Mouse (Mus musculus) intestine, embryonic 14.5 days (tissue): ENCODE results near the gene Qprt. TPM values are rescaled to one million over a fixed set of nuclear protein-coding genes. Genes with fewer than 3 reads are reported as not detected.
"Not testable (repeated sequence)": the region's sequence is repeated elsewhere in the genome, so short reads cannot be mapped to it uniquely, and the experiment has no call there.

Source experiments
- ATAC-seq: fragments of 200-750 bp; cut with Nextera tagmentation; replicated peaks from 2 replicates; pipeline ENCODE4 v1.8.0; 2017; ENCODE audit warnings: low read depth, moderate number of reproducible peaks, moderate TSS enrichment, moderate library complexity; ENCODE audit not compliant: low FRiP score, low TSS enrichment
- DNase-seq: peaks from one replicate; pipeline ENCODE4 v3.0.0-alpha.2; 2018; ENCODE audit warnings: low spot score
- H3K27ac ChIP-seq: fragments of 300-500 bp; sonication (generic); 2 replicates; pipeline ENCODE4 v1.5.1; 2014; ENCODE audit warnings: low read depth, mild to moderate bottlenecking, control low read depth
- H3K27me3 ChIP-seq: fragments of 300-500 bp; sonication (generic); replicated peaks from 2 replicates; pipeline ENCODE4 v1.6.1; 2014; ENCODE audit warnings: low read length, control low read depth; ENCODE audit not compliant: control insufficient read depth, insufficient read depth
- H3K36me3 ChIP-seq: fragments of 300-500 bp; sonication (generic); 2 replicates; pipeline ENCODE4 v1.6.1; 2014; ENCODE audit warnings: low read length, control low read depth; ENCODE audit not compliant: control insufficient read depth, insufficient read depth
- H3K4me1 ChIP-seq: fragments of 300-500 bp; sonication (generic); replicated peaks from 2 replicates; pipeline ENCODE4 v1.6.1; 2014; ENCODE audit warnings: low read length, control low read depth, mixed read lengths; ENCODE audit not compliant: control insufficient read depth, insufficient read depth
- H3K4me2 ChIP-seq: fragments of 300-500 bp; sonication (generic); 2 replicates; pipeline ENCODE4 v1.6.1; 2014; ENCODE audit warnings: low read length
- H3K4me3 ChIP-seq: fragments of 300-500 bp; sonication (generic); 2 replicates; pipeline ENCODE4 v1.5.1; 2014; ENCODE audit warnings: low read depth, low read length, control low read depth, mixed read lengths
- H3K9ac ChIP-seq: fragments of 300-500 bp; sonication (generic); 2 replicates; pipeline ENCODE4 v1.6.1; 2014; ENCODE audit warnings: mild to moderate bottlenecking, low read length
- H3K9me3 ChIP-seq: fragments of 300-500 bp; sonication (generic); 2 replicates; pipeline ENCODE4 v1.6.1; 2016; ENCODE audit warnings: low read length, control low read depth; ENCODE audit not compliant: control insufficient read depth
- WGBS: fragments of 180-500 bp; shearing (Covaris S2); extraction: QIAGEN DNeasy Blood & Tissue Kit; methylation state at CpG from one replicate; pipeline ENCODE4 v1.1.7; 2014; 5-methylcytosine and 5-hydroxymethylcytosine counted together
- polyA plus RNA-seq: library from polyadenylated mRNA; unstranded; fragments of >200 nt; fragmentation: Nextera tagmentation; extraction: Ambion mirVana; gene quantifications from 2 replicates; pipeline ENCODE4 v1.2.1, GENCODE M21; 2014

Qprt gene
- polyA plus RNA-seq, 1 experiment from 2014 or later, result 2.9 TPM

DNA sequence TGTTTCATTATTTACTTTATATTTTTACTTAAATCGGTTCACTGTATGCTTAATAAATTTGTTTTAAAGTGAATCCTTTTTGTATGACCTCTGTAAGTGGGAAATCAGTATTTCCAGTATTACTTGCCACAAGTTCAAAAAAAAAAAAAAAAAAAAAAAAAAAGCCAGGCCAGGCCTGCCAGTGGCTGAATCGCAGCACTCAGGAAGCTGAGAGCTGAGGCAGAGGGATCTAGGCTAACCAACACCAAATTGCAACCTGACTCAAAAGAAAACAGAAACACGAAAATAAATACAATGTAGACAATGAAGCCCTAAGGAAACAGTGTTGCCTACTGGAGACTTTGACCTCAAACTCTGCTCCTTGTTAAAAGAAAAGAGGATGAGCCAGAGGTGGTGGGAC, 28.1 kb downstream of the Qprt start:
- no peak overlapping the region for H3K4me3 ChIP-seq
- no peaks in the 10 kb centered on the region for H3K9me3 ChIP-seq
- no peak for ATAC-seq
- no peak overlapping the region for H3K4me2 ChIP-seq
- no peaks in the 10 kb centered on the region for H3K27me3 ChIP-seq
- no peak overlapping the region for H3K27ac ChIP-seq
- 59% methylated on average over 3 of the region's 3 CpGs for WGBS
- no peak overlapping the region for H3K9ac ChIP-seq
- peaks cover 13% of the 10 kb centered on the region for H3K4me1 ChIP-seq
- H3K36me3 ChIP-seq, result no peaks in the 10 kb centered on the region
- no peak for DNase-seq

DNA sequence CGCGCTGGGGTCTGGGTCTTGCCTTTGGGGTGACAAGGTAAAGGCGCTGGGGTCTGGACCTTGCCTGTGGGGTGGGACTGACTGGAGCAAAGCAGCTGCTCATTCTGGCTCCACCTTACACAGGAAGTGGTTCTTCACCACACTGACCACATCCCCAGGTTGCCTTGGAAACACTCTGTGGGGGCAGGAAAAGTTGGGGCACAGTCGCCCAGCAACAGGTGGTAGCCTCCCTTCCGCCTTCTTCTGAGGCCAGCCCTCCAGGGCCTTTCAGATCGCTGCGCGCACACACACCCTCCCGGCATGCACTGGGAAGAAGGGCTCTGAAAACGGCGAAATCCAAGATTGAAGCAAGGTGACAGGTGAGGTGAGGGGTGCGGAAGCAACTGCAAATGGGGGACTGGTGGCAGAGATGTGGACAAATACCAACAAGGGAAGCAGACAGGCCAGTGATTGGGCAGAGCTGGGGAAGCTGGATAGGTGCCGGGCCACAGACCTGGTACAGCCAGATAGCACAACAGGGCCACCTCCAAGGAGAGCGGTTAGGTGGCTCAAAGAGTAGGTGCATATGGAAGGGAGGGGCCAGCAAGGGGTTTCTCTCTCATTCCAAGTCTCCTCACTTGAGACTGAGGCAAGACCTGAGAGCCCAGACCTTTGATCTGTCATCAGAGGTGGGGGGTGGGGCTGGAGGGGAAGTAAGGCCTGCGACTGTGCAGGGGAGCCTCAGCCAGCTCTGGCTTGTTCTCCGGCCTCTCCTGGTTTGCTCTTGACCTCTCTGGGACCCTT, 30.7 kb downstream of the Qprt start, which contains the start of gene AI467606:
AI467606 (plus strand) TSS at position 246 of the 783 bp plus-strand sequence.
- WGBS, result 54% methylated on average over 16 of the region's 16 CpGs
- Histone ChIP-seq H3K4me1 (peaks cover 14% of the 10 kb centered on the region), H3K9ac (no peak within 1 kb of the TSS), H3K36me3 (no peaks in the 10 kb centered on the region), H3K9me3 (no peaks in the 10 kb centered on the region), H3K27ac (no peak within 1 kb of the TSS), H3K4me2 (peak within 1 kb of the TSS; percentile 7; the same call in 1 of the 2 replicates), H3K4me3 (no peak within 1 kb of the TSS), H3K27me3 (no peaks in the 10 kb centered on the region)
- ATAC-seq (peak; percentile 73), DNase-seq (no peak)

GRCm38 (mm10) chr7:127090154-127091113, 31.6 kb downstream of the Qprt start:
- 88% methylated on average over 20 of the region's 20 CpGs for WGBS
- H3K36me3 ChIP-seq, result no peaks in the 10 kb centered on the region
- no peaks in the 10 kb centered on the region for H3K9me3 ChIP-seq
- H3K27me3 ChIP-seq, result no peaks in the 10 kb centered on the region
- ATAC-seq (no peak), DNase-seq (no peak)
- no peak overlapping the region for H3K27ac ChIP-seq
- H3K4me2 ChIP-seq, result no peak overlapping the region
- peaks cover 14% of the 10 kb centered on the region for H3K4me1 ChIP-seq
- H3K4me3 ChIP-seq, result no peak overlapping the region
- H3K9ac ChIP-seq, result no peak overlapping the region

- H3K36me3 ChIP-seq, result no peaks in the 10 kb centered on the region
- peak overlapping the region; percentile 20; the same call in 1 of the 2 replicates for H3K9ac ChIP-seq
- no peak overlapping the region for H3K27ac ChIP-seq
- no peak overlapping the region for H3K4me3 ChIP-seq
- H3K4me2 ChIP-seq, result peak overlapping the region; percentile 38
- WGBS, result 24% methylated on average over 27 of the region's 27 CpGs
- no peaks in the 10 kb centered on the region for H3K27me3 ChIP-seq
- ATAC-seq (no peak), DNase-seq (no peak)
- H3K4me1 ChIP-seq, result peaks cover 14% of the 10 kb centered on the region
- no peaks in the 10 kb centered on the region for H3K9me3 ChIP-seq
Measured at GRCm38 (mm10) chr7:127088901-127089845, 32.9 kb downstream of the Qprt start.

- ATAC-seq (no peak), DNase-seq (no peak)
- no peaks in the 10 kb centered on the region for H3K36me3 ChIP-seq
- WGBS, result 89% methylated on average over 3 of the region's 3 CpGs
- H3K9me3 ChIP-seq, result no peaks in the 10 kb centered on the region
- H3K9ac ChIP-seq, result no peak overlapping the region
- H3K4me2 ChIP-seq, result no peak overlapping the region
- H3K4me1 ChIP-seq, result peaks cover 14% of the 10 kb centered on the region
- no peak overlapping the region for H3K27ac ChIP-seq
- no peak overlapping the region for H3K4me3 ChIP-seq
- H3K27me3 ChIP-seq, result no peaks in the 10 kb centered on the region
Measured at GRCm38 (mm10) chr7:127088083-127088482, 33.9 kb downstream of the Qprt start.

DNA sequence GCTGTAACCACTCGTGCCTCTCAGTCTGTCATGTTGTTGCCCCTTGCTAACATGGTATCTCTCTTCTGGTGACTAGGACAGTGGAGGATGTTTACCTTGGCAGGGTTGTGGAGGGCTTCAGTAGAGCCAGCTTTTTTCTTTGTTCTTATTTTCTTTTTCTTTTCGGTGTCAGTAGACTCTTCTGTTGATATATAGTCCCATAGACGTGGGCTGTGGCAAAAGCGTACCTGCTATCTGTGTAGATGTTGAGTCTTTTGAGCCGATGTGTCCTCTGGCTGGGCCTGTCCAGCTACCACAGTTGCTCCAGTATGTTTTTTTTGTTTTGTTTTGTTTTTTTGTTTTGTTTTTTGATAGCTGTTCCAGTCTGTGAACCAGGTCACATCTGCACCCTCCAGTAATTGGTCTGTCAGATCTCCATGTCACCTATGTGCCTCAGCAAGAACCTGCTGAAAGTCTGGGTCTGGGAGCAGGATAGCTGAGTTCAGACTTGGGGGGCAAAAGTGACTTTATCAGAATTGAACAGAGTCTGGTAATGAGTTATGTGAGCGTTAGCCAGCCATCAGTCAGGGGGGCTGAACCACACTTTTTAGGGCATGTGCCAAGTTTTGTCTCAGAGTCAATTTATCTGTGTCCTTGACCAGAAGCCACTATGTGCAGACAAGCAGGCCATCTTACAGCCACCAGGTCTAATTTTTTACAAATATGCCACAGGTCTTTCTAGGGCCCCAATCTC, 34.6 kb downstream of the Qprt start, which contains the start of gene Zg16:
Zg16 (minus strand) TSS at position 51 of the 733 bp plus-strand sequence.
- 75% methylated on average over 6 of the region's 6 CpGs for WGBS
- DNase-seq, H3K9me3 ChIP-seq, H3K4me2 ChIP-seq, ATAC-seq, H3K4me3 ChIP-seq, H3K36me3 ChIP-seq, H3K27ac ChIP-seq, H3K27me3 ChIP-seq, H3K9ac ChIP-seq: not testable (repeated sequence)
- peaks cover 14% of the 10 kb centered on the region for H3K4me1 ChIP-seq

DNA sequence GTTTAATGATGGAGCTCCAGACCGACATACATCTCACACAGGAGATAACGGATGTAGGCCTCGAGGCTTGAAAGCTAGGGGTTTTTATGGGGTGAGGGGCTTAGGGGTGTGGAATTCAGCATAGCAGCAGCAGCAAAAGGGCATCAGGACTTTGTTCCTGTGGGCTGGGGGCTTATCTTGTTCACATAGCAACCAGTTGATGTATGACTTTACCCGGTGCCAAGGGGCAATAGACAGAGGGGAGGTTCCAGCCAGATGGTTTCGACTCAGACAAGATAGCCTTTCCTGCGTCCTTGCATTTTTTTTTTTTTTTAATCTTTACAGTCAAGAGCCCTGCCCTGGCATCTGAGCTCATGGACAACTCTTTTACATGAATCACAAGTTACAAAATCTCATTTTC, 36.3 kb downstream of the Qprt start:
- WGBS, result 43% methylated on average over 6 of the region's 6 CpGs

More for the DNA sequence above, 36.3 kb downstream of the Qprt start:
- H3K4me2 ChIP-seq, H3K36me3 ChIP-seq, H3K9ac ChIP-seq, H3K4me1 ChIP-seq, ATAC-seq, H3K27ac ChIP-seq, H3K27me3 ChIP-seq, DNase-seq, H3K9me3 ChIP-seq, H3K4me3 ChIP-seq: not testable (repeated sequence)
